Mouse (Mus musculus) ES-Bruce4 (cell line): ENCODE measurements at regions not wholly inside any gene's neighbourhood (a gene's known extent, or its start where the extent isn't known, plus 50 kb on each side); places are given as distances from the start of the nearest gene placed in this dataset.

Source experiments
- H3K27ac ChIP-seq: 2 replicates; pipeline ENCODE4 v1.5.1; 2012; ENCODE audit warnings: low read length, inconsistent platforms; ENCODE audit not compliant: insufficient read depth
- H3K27me3 ChIP-seq: 2 replicates; pipeline ENCODE4 v1.6.1; 2012; ENCODE audit warnings: mild to moderate bottlenecking, low read length, inconsistent platforms; ENCODE audit not compliant: control insufficient read depth, poor library complexity, insufficient read depth, severe bottlenecking
- H3K36me3 ChIP-seq: 2 replicates; pipeline ENCODE4 v1.6.1; 2012; ENCODE audit warnings: inconsistent platforms, mild to moderate bottlenecking, low read length, moderate library complexity; ENCODE audit not compliant: control insufficient read depth, poor library complexity, insufficient read depth, severe bottlenecking
- H3K4me1 ChIP-seq: one replicate; pipeline ENCODE4 v1.8.1; 2011; ENCODE audit warnings: low read length; ENCODE audit not compliant: control insufficient read depth, insufficient read depth
- H3K4me3 ChIP-seq: 2 replicates; pipeline ENCODE4 v1.5.1; 2011; ENCODE audit warnings: low read depth, mild to moderate bottlenecking, low read length
- H3K9ac ChIP-seq: 2 replicates; pipeline ENCODE4 v1.6.1; 2012; ENCODE audit warnings: low read depth, mild to moderate bottlenecking, inconsistent platforms; ENCODE audit not compliant: poor library complexity, severe bottlenecking
- H3K9me3 ChIP-seq: replicated peaks from 2 replicates; pipeline ENCODE4 v1.6.1; 2012; ENCODE audit warnings: mild to moderate bottlenecking, low read length, inconsistent platforms; ENCODE audit not compliant: control insufficient read depth, poor library complexity, insufficient read depth, severe bottlenecking
- CTCF ChIP-seq: IDR thresholded peaks from one replicate; pipeline ENCODE4 v1.8.1; 2011; ENCODE audit warnings: low read depth, low read length
- EP300 ChIP-seq: IDR thresholded peaks from 2 replicates; pipeline ENCODE4 v1.6.1; 2011; ENCODE audit warnings: low read depth, low read length; ENCODE audit not compliant: insufficient read depth
- POLR2A ChIP-seq: IDR thresholded peaks from one replicate; pipeline ENCODE4 v1.8.1; 2011; ENCODE audit warnings: low read length; ENCODE audit not compliant: insufficient read depth

DNA sequence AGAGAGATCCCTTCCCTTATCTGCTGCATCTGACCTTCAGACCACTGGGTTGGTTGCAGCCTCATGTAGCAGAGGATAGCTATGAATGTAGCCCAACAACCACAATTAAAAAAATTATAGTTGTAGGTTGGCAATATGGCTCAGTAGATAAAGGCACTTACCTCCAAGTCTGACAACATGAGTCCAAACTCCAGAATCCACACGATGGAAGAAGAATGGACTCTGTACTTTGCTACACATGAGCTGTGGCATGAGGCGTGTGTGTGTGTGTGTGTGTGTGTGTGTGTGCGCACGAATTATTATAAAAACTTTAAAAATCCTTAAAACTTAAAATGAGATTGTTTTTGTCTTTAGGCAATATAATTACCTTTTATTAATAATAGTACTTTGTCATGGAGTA is 163.2 kb upstream of the Pik3r1 start:
- Histone ChIP-seq H3K27ac (no peak overlapping the region), H3K9ac (no peak overlapping the region), H3K36me3 (no peaks in the 10 kb centered on the region), H3K4me3 (no peak overlapping the region), H3K27me3 (no peaks in the 10 kb centered on the region; the same call in 1 of the 2 replicates), H3K4me1 (no peaks in the 10 kb centered on the region), H3K9me3 (no peaks in the 10 kb centered on the region)
- no peak for TF ChIP-seq CTCF

- H3K4me3 ChIP-seq, result no peak overlapping the region
- no peaks in the 10 kb centered on the region for H3K9me3 ChIP-seq
- H3K27me3 ChIP-seq, result no peaks in the 10 kb centered on the region; the same call in none of the 2 replicates
- no peak overlapping the region for H3K9ac ChIP-seq
- no peaks in the 10 kb centered on the region for H3K4me1 ChIP-seq
- TF ChIP-seq EP300 (no peak), CTCF (no peak), POLR2A (no peak)
- no peaks in the 10 kb centered on the region for H3K36me3 ChIP-seq
- no peak overlapping the region for H3K27ac ChIP-seq
Measured at GRCm38 (mm10) chr13:101931882-101932281, 163.9 kb upstream of the Pik3r1 start.

GRCm38 (mm10) chr13:101935843-101936242 is 167.8 kb upstream of the Pik3r1 start:
- H3K9me3 ChIP-seq, result peaks cover 2% of the 10 kb centered on the region; the same call in 1 of the 2 replicates

DNA sequence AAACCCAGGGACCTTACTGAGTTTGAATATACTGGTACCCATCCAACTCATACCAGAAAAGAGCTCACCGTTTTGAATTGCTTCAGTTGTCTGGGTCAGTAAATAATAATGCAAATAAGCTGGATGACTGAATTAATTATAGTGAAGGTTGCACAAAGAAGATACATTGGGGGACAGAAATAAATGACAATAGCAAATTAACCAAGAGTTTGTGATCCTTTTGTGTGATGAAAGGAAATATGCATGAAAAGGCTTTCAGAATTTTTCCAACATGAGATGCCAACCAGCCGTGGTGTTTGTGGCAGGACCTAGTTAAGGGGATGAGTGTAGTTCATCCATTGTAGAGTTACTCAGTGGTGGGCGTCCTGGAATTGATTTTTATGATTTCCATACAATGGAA is 186.5 kb upstream of the Pik3r1 start:
- H3K27ac ChIP-seq, result no peak overlapping the region
- no peak overlapping the region for H3K9ac ChIP-seq
- no peak for TF ChIP-seq CTCF
- no peak for TF ChIP-seq EP300
- TF ChIP-seq POLR2A, result no peak
- H3K27me3 ChIP-seq, result no peaks in the 10 kb centered on the region
- no peaks in the 10 kb centered on the region for H3K4me1 ChIP-seq
- H3K9me3 ChIP-seq, result no peaks in the 10 kb centered on the region
- H3K36me3 ChIP-seq, result no peaks in the 10 kb centered on the region
- no peak overlapping the region for H3K4me3 ChIP-seq

More at GRCm38 (mm10) chr13:101935843-101936242, 167.8 kb upstream of the Pik3r1 start:
- no peak overlapping the region for H3K27ac ChIP-seq
- no peaks in the 10 kb centered on the region for H3K36me3 ChIP-seq
- TF ChIP-seq CTCF (no peak), EP300 (no peak), POLR2A (no peak)
- H3K9ac ChIP-seq, result no peak overlapping the region
- no peaks in the 10 kb centered on the region for H3K4me1 ChIP-seq
- H3K27me3 ChIP-seq, result no peaks in the 10 kb centered on the region; the same call in none of the 2 replicates
- no peak overlapping the region for H3K4me3 ChIP-seq

GRCm38 (mm10) chr13:101955806-101956418 is 187.9 kb upstream of the Pik3r1 start:
- H3K4me1 ChIP-seq, result no peaks in the 10 kb centered on the region
- no peak overlapping the region for H3K9ac ChIP-seq
- H3K9me3 ChIP-seq, result peaks cover 9% of the 10 kb centered on the region
- H3K27me3 ChIP-seq, result no peaks in the 10 kb centered on the region
- no peak overlapping the region for H3K27ac ChIP-seq
- no peak for TF ChIP-seq EP300
- TF ChIP-seq POLR2A, result no peak
- TF ChIP-seq CTCF, result no peak
- no peak overlapping the region for H3K4me3 ChIP-seq
- no peaks in the 10 kb centered on the region for H3K36me3 ChIP-seq

- no peaks in the 10 kb centered on the region for H3K27me3 ChIP-seq
- H3K36me3 ChIP-seq, result no peaks in the 10 kb centered on the region
- no peak overlapping the region for H3K27ac ChIP-seq
- H3K9me3 ChIP-seq, result peaks cover 9% of the 10 kb centered on the region
- H3K4me3 ChIP-seq, result no peak overlapping the region
- no peak for TF ChIP-seq CTCF
- no peak for TF ChIP-seq EP300
- no peak for TF ChIP-seq POLR2A
- H3K4me1 ChIP-seq, result no peaks in the 10 kb centered on the region
- H3K9ac ChIP-seq, result no peak overlapping the region
Measured at GRCm38 (mm10) chr13:101957782-101958181, 189.8 kb upstream of the Pik3r1 start.
